Mouse (Mus musculus) megakaryocyte-erythroid progenitor cell, adult 5 weeks (primary cell): ENCODE measurements around the gene Sec23b. TPM values are rescaled to one million over a fixed set of nuclear protein-coding genes. Genes with fewer than 3 reads are reported as not detected.

Experiments used
- polyA plus RNA-seq: library from polyadenylated mRNA; stranded (reverse); fragments of >175 nt; gene quantifications from 2 replicates; pipeline ENCODE4 v1.2.3, GENCODE M21; 2012

Sec23b gene
- polyA plus RNA-seq: 8.3 and 9.0 TPM in 2 replicates

GRCm38 (mm10) chr2:144555820-144556552, at the start of gene Sec23b:
TSS of gene Sec23b (plus strand) at chr2:144556229.

GRCm38 (mm10) chr2:144526981-144527820, 28.8 kb upstream of the Sec23b start, which contains the start of the genes Dzank1 and Polr3f:
TSS of gene Dzank1 (minus strand) at chr2:144527414.
TSS of gene Polr3f (plus strand) at chr2:144527718.

GRCm38 (mm10) chr2:144550529-144550928, 5.5 kb upstream of the Sec23b start, which contains the start of gene Rbbp9:
TSS of gene Rbbp9 (minus strand) at chr2:144550869.

GRCm38 (mm10) chr2:144593951-144594651, 38.1 kb downstream of the Sec23b start, which contains the start of gene Smim26:
TSS of gene Smim26 (plus strand) at chr2:144594054.

GRCm38 (mm10) chr2:144599831-144600687, 44.0 kb downstream of the Sec23b start, which contains the start of gene Dtd1:
TSS of gene Dtd1 (plus strand) at chr2:144599897.

Other genes starting within 250 kb of the Sec23b start
- 1.4 and 2.1 TPM in 2 replicates for gene Ovol2, start 224.1 kb upstream of the Sec23b start, polyA plus RNA-seq
- gene Kat14, start 187.2 kb upstream of the Sec23b start, polyA plus RNA-seq: 22.5 and 24.5 TPM in 2 replicates
- gene Pet117, start 187.2 kb upstream of the Sec23b start, polyA plus RNA-seq: 15.8 and 17.3 TPM in 2 replicates
- not detected in 2 replicates for gene Dzank1, start 28.8 kb upstream of the Sec23b start, polyA plus RNA-seq
- gene Polr3f, start 28.5 kb upstream of the Sec23b start, polyA plus RNA-seq: 16.3 and 23.2 TPM in 2 replicates
- gene Rbbp9, start 5.4 kb upstream of the Sec23b start, polyA plus RNA-seq: 0.71 and 1.4 TPM in 2 replicates
- gene Smim26, start 37.8 kb downstream of the Sec23b start, polyA plus RNA-seq: 2.1 and 2.5 TPM in 2 replicates
- gene Dtd1, start 43.7 kb downstream of the Sec23b start, polyA plus RNA-seq: 19.3 and 26.8 TPM in 2 replicates